Mouse (Mus musculus): Measurements from ENCODE around the gene Npnt.
A peak's percentile ranks its signal among the peaks of the same experiment; 100 is the strongest.

Gene Npnt

DNA sequence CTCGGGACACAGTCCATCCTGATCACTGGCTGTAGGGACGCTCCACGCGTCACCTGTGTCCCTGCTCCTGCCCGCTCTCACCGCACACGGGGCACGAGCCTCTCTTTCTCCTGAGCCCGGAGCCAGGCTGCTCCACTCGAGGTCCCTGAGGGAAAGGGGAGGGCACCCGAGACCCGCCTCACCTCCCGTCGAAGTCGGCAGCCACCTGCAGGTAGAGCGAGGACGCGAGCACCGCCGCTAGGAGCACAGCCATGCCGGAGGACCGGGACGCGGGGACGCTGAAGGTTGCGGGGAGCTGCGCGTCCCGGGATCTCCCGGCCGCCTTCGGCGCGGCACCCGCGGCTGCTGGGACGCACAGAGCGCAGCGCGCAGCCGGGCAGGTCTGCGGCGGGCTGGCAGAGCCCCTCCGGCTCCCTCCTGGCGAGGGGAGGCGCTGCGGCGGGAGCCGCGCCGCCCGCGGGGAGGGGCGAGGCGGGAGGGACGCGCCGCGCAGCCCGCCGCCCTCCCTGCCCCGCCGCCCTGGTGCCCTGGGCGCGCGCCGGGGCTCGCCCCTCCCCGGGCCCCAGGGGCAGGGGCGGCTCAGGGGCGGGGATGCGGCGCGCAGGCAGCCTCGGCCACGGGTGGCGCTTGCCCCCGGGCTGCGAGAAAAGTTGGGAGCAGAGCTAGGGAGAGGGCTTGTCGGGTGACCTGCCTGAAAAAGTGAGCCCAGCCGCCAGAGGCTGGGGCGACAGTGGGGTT, at the start of gene Npnt:
Gene Npnt, minus strand, starts transcription at position 501 of the 738 bp plus-strand sequence.
- peak; percentile 10 to 34 for DNase-seq (ENCODE audit: low spot score in 2 of 2)

DNA sequence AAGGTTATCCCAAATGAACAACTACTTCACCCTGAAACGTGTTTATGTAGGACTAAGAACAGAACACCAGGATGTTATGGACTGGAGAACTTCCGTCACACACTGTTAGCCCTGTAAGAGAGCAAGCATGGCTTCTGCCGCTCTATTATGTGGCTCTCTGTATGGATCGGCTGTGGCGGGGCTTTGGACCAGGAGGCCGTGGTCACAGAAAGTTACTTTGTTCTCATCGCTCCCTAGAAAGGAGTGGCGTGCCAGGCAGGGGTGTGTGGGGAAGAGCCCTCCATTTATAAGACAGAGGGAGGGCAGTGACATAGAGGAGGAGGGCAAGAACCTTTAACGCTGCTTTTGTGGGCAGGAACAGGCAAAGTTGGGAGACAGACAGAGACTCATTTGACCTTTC, 46.2 kb upstream of the Npnt start:
- DNase-seq (ENCODE audit: low spot score in 2 of 2): no peak

GRCm38 (mm10) chr3:132995904-132996267, 45.8 kb upstream of the Npnt start:
- DNase-seq (ENCODE audit: low spot score in 2 of 2): no peak

- DNase-seq (ENCODE audit: low spot score in 2 of 2): no peak
These were observed 45.2 kb upstream of the Npnt start for GRCm38 (mm10) chr3:132995172-132995903.

GRCm38 (mm10) chr3:132986188-132986587, 36.1 kb upstream of the Npnt start:
- DNase-seq (ENCODE audit: low spot score in 2 of 2): no peak

GRCm38 (mm10) chr3:132983845-132984485, 33.9 kb upstream of the Npnt start:
- DNase-seq (ENCODE audit: low spot score in 2 of 2): no peak

DNA sequence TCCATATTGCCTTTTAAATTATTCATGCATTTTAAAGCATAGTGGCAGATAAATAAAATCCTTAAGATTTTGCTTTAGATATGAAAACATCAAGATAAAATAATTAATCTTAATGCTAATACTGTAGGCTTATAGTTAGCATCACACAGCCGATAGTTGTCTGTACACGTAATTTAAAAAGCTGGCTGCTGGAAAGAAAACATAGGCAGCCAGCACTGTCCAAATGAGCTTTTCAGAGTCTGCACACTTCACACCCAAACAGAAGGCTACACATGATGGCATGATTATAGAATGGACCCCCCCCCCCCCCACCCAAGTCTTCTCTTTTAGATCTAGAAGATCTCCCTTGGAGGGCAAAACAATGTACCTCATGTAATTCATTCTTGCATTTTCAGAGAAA, 31.9 kb upstream of the Npnt start:
- DNase-seq (ENCODE audit: low spot score in 2 of 2): no peak

GRCm38 (mm10) chr3:132979781-132980461, 29.8 kb upstream of the Npnt start:
- no peak for DNase-seq (ENCODE audit: low spot score in 2 of 2)

- DNase-seq (ENCODE audit: low spot score in 2 of 2): no peak
These were observed 16.2 kb upstream of the Npnt start for GRCm38 (mm10) chr3:132966255-132966654.

DNA sequence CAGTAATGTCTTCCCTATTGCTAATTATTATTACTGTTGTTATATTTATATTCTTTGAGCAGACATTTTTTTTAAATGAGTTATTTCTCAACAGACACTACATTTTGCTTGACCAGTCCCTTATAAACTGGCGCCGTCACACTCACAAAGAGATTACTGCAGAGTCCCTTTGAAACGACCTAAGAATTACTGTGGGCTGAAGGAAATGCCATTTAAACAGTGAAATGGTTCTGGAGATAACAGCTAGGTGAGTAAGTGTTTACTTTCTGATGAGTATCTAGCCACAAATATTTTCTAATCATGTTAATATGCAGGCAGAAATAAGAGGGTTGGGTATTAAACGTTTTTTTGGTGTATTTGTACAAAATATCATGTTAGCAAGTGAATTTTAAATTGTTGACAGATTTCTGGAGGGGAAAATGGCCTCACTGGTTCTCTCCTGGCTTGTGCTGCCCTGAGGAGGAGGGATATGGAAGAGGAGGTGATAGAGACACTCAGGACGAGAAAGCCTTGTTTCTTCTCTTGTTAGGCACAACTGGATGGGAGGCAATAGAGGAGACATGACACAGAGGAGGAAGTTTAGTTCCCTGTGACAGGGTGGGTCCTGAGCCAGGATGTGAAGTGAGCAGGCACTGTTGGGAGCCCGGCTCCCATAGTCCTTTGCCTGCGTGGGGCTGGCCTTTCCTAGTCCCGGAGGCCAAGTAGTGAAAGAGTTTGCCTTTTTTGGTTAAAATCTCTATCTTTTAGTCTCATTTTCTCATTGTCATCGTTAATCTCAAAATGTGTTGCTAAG, 14.8 kb upstream of the Npnt start:
- DNase-seq (ENCODE audit: low spot score in 2 of 2): no peak

- DNase-seq (ENCODE audit: low spot score in 2 of 2): no peak
These were observed 12.7 kb upstream of the Npnt start for GRCm38 (mm10) chr3:132962631-132963361.

GRCm38 (mm10) chr3:132950529-132950880, 414 bp upstream of the Npnt start:
- DNase-seq (ENCODE audit: low spot score in 2 of 2): no peak

GRCm38 (mm10) chr3:132949380-132949790, 706 bp downstream of the Npnt start:
- DNase-seq (ENCODE audit: low spot score in 2 of 2): peak; percentile 7 to 26

GRCm38 (mm10) chr3:132948298-132948795, 1.7 kb downstream of the Npnt start:
- no peak for DNase-seq (ENCODE audit: low spot score in 2 of 2)

GRCm38 (mm10) chr3:132946086-132946485, 4.0 kb downstream of the Npnt start:
- DNase-seq (ENCODE audit: low spot score in 2 of 2): no peak

DNA sequence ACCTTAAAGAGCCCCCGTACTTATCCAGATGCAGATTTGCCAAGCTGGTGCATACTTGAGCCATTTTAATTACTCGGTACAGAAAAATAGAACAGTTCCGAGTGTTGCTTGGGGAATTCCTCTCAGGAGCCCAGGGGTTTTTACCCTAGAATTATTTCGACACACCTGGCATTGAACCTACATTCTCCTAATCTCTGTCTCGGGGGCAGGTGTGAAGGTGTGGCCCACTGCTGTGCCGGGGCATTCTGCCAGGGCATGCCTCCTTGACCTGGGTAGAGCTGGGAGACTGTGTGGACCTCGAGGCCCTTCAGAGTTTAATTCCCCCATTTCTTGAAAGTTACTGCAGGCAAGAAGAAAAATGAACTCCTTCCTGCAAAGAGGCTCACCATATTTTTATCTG, 4.4 kb downstream of the Npnt start:
- DNase-seq (ENCODE audit: low spot score in 2 of 2): no peak

GRCm38 (mm10) chr3:132944609-132945008, 5.5 kb downstream of the Npnt start:
- DNase-seq (ENCODE audit: low spot score in 2 of 2): no peak

GRCm38 (mm10) chr3:132944193-132944592, 5.9 kb downstream of the Npnt start:
- no peak for DNase-seq (ENCODE audit: low spot score in 2 of 2)

GRCm38 (mm10) chr3:132942778-132943177, 7.3 kb downstream of the Npnt start:
- DNase-seq (ENCODE audit: low spot score in 2 of 2): no peak

- no peak for DNase-seq (ENCODE audit: low spot score in 2 of 2)
These were observed 9.7 kb downstream of the Npnt start for GRCm38 (mm10) chr3:132940181-132940990.
